Mouse (Mus musculus): Measurements from ENCODE around the gene Spata21. TPM values are rescaled to one million over a fixed set of nuclear protein-coding genes. Genes with fewer than 3 reads are reported as not detected.

Gene Spata21
- polyA plus RNA-seq (2012; ENCODE audit: low replicate concordance), result not detected in 2 replicates

DNA sequence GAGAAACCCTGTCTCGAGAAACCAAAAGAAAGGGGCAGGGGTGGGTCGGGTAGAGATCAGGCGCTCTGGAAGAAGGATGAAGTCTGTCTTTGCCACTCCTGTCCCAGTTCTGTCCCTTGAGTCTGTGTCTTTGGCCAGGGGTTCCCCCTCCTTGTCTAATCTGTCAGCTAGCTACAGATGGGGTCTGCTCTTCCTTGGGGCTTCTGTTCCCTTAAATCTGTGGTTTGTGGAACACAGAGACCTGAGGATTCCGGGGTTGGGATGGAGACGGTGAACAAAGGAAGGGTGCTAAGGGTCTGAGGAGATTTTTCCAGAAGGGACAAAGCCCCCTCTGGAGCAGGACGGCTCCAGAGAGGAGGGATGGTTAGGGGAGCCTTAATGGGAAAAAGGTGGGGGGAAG is at the start of gene Spata21:
Gene Spata21 (plus strand): TSS at position 301 of the 400 bp plus-strand sequence.

DNA sequence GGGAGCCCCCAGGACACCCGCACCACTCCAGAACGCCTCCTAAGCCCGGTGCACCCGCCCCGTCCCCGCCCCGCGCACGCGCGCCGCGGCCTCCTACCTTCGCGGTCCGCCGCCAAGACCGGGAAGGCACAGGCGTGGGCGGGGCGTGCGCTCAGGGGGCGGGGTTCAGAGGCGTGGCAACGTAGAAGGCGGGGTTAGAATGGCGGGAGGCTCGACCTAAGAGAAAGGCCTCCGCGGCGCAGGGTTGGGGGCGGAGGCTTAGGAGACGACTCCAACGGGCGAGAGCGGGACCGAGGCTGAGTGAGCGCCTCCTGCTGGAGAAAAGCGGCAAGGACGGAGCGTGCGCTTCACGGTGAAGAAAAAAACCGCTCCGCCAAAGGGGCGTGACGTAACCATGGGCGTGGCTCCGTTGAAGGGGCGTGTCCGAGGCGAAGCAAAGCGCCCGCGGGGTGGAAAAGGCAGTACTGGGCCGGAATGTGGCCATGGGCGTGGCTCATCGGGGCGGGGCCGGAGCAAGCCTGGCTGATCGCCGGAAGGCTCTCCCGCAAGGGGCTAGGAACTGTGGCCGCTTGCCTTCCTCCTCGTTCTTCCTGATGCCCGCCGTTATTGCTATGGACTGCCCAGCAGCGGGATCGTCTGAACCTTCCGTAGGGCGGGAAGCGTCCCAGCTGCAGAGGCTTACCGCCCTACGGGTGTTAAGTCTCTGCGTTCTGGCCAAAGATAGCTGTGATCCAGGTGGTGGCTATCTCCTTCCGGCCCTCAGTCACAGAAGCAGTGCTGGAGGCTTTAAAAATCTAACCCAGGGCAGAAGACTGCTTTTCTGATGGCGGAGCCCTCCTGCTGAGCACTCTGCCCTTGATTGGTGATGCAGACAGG is 27.5 kb upstream of the Spata21 start, which contains the start of gene Crocc:
Gene Crocc (minus strand): TSS at position 125 of the 876 bp plus-strand sequence.

DNA sequence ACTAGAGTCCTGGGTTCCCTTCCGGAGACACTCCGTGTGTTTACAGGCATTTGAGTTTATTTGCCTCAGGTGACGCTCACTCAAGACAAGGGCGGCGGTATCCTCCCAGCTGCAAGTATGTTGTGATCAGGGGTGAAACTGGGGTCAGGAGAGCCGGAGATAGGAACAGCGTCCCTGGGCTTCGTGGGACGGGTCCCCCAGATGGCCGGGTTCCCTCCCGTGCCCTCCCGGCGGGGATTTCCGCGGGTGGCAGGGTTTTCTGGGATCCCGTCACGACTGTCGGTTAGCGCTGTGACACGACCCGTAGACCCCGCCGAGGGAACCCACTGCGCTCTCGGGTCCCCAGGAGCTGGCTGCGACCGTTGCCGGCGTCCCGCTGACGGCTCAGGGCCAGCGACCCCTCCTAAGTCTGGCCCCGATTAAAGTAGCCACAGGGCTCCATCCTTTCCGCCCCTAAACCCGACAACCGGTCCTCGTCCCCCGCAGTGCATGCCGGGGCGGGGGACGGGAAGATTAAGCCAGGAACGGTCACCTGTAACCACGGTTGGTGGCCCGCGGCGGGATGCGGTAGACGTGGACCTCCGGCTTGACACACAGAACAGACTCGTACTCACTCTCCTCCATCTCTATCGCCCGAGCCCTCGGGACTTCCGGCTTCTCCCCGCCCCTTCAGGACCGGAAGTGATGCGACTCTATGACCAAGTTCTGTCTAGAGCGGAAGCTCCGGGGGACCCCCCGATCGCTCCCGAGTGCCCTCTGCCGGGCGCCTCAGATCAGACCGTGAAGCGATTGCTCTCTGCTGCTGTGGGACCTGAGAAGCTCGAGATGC is 10.2 kb upstream of the Spata21 start, which contains the start of gene Necap2:
Gene Necap2 (minus strand): TSS at position 677 of the 829 bp plus-strand sequence.

DNA sequence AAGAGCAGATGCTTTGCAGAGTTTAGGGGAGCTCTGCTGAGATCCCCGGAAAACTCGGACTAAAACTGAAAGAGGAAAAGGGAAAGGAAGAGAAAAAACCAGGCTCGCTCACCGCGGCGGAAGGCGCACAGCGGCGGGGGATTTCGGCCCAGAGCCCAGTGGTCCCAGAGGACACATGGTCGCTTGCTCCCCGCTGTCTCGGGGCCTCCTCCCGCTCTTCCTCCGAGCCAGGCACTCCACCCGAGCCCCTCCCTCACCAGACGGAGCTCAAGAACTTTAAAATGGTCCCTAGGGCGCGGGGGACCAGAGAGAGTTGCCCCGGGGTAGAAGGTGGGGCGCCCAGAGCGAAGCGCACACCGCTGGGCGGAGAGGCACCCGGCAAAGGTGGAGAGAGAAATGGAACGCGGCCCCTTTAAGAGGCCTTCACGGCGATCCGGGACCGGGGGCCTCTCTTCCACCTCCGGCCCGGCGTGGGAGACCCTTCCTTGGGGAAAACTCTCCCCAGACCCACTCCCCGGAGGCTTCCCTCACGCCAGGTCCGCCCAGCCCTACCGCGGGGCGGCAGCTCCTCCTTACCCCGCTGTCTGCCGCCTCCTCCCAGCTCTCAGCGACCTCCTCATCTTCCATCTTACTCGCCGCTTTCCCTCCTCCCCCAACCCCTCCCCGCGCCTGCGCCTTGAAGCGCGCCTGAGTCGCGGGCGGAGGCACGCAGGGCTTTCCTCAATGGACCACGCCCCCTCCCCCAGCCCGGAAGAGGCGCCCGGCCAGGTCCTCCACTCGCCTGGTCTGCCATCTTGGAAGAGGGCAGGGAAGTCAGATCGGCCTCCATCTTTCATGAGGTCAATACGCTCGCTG is 51.2 kb downstream of the Spata21 start, which contains the start of gene Szrd1:
Gene Szrd1 (minus strand): TSS at position 660 of the 855 bp plus-strand sequence.

DNA sequence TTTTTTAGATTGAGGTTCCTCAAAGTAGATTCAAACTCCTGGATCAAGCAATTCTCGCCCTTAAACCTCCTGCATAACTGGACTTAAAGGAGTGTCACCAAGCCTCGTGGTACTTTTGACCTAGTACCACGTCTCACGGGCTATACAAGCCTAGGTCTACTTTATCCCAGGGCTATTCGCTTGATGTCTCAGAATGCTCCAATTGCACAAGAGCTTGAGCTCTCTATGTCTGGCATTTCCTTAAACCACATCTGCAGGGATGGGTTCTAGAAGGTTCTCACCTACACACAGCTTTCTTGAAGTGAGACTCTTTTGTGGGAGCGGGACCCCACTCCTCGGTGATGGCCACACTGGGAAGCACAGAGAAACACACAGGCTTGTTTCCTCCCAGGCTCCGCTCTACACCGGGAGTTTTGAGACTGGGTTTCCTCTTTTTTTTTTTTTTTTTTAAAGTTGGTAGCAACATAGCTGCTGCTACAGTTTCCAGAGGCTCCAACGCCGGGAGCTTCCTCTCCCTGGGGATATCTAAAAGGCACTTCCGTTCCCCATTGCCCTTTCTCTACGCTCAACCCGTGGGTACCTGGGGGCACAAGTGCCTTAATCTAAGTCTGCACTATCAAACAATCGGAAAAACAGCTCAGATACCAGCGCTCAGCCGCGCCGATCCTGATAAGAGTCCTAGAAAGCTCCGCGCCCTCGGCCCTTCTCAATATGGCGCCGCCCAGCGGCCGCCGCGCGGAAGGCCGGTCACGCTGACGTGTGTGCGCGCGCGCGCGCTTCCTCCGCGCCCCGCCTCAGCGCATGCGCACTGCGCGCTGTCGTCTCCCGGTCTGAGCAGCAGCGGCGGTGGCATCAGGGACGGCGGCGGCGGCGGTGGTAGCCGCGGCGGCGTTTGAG is 59.2 kb downstream of the Spata21 start, which contains the start of gene Fbxo42:
Gene Fbxo42 (plus strand): TSS at position 802 of the 897 bp plus-strand sequence.

Other genes starting within 250 kb of the Spata21 start
- 0.12 and 0.22 TPM in 2 replicates for gene Padi1, start 242.6 kb upstream of the Spata21 start, polyA plus RNA-seq (2012; ENCODE audit: low replicate concordance)
- gene Padi2, start 182.0 kb upstream of the Spata21 start, polyA plus RNA-seq (2012; ENCODE audit: low replicate concordance), result 2.1 and 4.3 TPM in 2 replicates
- 37.9 and 112 TPM in 2 replicates for gene Sdhb, start 127.1 kb upstream of the Spata21 start, polyA plus RNA-seq (2012; ENCODE audit: low replicate concordance)
- gene Atp13a2, start 101.5 kb upstream of the Spata21 start, polyA plus RNA-seq (2012; ENCODE audit: low replicate concordance), result 168 and 403 TPM in 2 replicates
- gene Mfap2, start 77.9 kb upstream of the Spata21 start, polyA plus RNA-seq (2012; ENCODE audit: low replicate concordance), result 0.22 TPM in 1 of 2 replicates, not detected in the other
- 12.5 and 24.7 TPM in 2 replicates for gene Crocc, start 27.8 kb upstream of the Spata21 start, polyA plus RNA-seq (2012; ENCODE audit: low replicate concordance)
- 133 and 149 TPM in 2 replicates for gene Necap2, start 10.0 kb upstream of the Spata21 start, polyA plus RNA-seq (2012; ENCODE audit: low replicate concordance)
- 131 and 150 TPM in 2 replicates for gene Szrd1, start 51.4 kb downstream of the Spata21 start, polyA plus RNA-seq (2012; ENCODE audit: low replicate concordance)
- gene Fbxo42, start 59.6 kb downstream of the Spata21 start, polyA plus RNA-seq (2012; ENCODE audit: low replicate concordance), result 14.4 and 15.2 TPM in 2 replicates
- gene Rsg1, start 125.6 kb downstream of the Spata21 start, polyA plus RNA-seq (2012; ENCODE audit: low replicate concordance), result 0.49 and 0.60 TPM in 2 replicates
- gene Arhgef19, start 151.2 kb downstream of the Spata21 start, polyA plus RNA-seq (2012; ENCODE audit: low replicate concordance), result 0.35 TPM in 1 of 2 replicates, not detected in the other
- 0.85 and 1.2 TPM in 2 replicates for gene Epha2, start 212.9 kb downstream of the Spata21 start, polyA plus RNA-seq (2012; ENCODE audit: low replicate concordance)